Mouse (Mus musculus) forebrain, embryonic 11.5 days (tissue): ENCODE data around the gene Gm17018. TPM values are rescaled to one million over a fixed set of nuclear protein-coding genes. Genes with fewer than 3 reads are reported as not detected.

Experiments used
- ATAC-seq: fragments of 200-750 bp; cut with Nextera tagmentation; replicated peaks from 2 replicates; pipeline ENCODE4 v1.8.0; 2017; ENCODE audit warnings: moderate TSS enrichment; ENCODE audit not compliant: low FRiP score
- DNase-seq: peaks from one replicate; pipeline ENCODE4 v3.0.0-alpha.2; 2017; ENCODE audit warnings: low spot score
- H3K27ac ChIP-seq: fragments of 300-500 bp; sonication (generic); 2 replicates; pipeline ENCODE4 v1.5.1; 2014; ENCODE audit warnings: low read depth, low read length
- H3K27me3 ChIP-seq: fragments of 300-500 bp; sonication (generic); 2 replicates; pipeline ENCODE4 v1.6.1; 2014; ENCODE audit warnings: mild to moderate bottlenecking, low read length, mixed read lengths; ENCODE audit not compliant: control insufficient read depth, insufficient read depth
- H3K36me3 ChIP-seq: fragments of 300-500 bp; sonication (generic); 2 replicates; pipeline ENCODE4 v1.6.1; 2014; ENCODE audit warnings: mild to moderate bottlenecking, low read length, moderate library complexity, mixed read lengths; ENCODE audit not compliant: control insufficient read depth, insufficient read depth
- H3K4me1 ChIP-seq: fragments of 300-500 bp; sonication (generic); replicated peaks from 2 replicates; pipeline ENCODE4 v1.6.1; 2014; ENCODE audit warnings: low read length, mixed read lengths; ENCODE audit not compliant: control insufficient read depth, insufficient read depth
- H3K4me2 ChIP-seq: fragments of 300-500 bp; sonication (generic); 2 replicates; pipeline ENCODE4 v1.6.1; 2014; ENCODE audit warnings: low read depth, mild to moderate bottlenecking, low read length, moderate library complexity, mixed read lengths; ENCODE audit not compliant: severe bottlenecking
- H3K4me3 ChIP-seq: fragments of 300-500 bp; sonication (generic); 2 replicates; pipeline ENCODE4 v1.5.1; 2014; ENCODE audit warnings: low read depth, low read length
- H3K9ac ChIP-seq: fragments of 300-500 bp; sonication (generic); 2 replicates; pipeline ENCODE4 v1.6.1; 2014; ENCODE audit warnings: low read length
- H3K9me3 ChIP-seq: fragments of 300-500 bp; sonication (generic); 2 replicates; pipeline ENCODE4 v1.6.1; 2016; ENCODE audit warnings: low read length, mixed read lengths; ENCODE audit not compliant: control insufficient read depth
- WGBS: fragments of 180-500 bp; shearing (Covaris S2); extraction: QIAGEN DNeasy Blood & Tissue Kit; methylation state at CpG from one replicate; pipeline ENCODE4 v1.1.7; 2014; 5-methylcytosine and 5-hydroxymethylcytosine counted together
- polyA plus RNA-seq: library from polyadenylated mRNA; unstranded; fragments of >200 nt; fragmentation: Nextera tagmentation; extraction: Ambion mirVana; gene quantifications from 2 replicates; pipeline ENCODE4 v1.2.1, GENCODE M21; 2014

Gene Gm17018
- polyA plus RNA-seq, 1 experiment from 2014 or later: 49.7 TPM

DNA sequence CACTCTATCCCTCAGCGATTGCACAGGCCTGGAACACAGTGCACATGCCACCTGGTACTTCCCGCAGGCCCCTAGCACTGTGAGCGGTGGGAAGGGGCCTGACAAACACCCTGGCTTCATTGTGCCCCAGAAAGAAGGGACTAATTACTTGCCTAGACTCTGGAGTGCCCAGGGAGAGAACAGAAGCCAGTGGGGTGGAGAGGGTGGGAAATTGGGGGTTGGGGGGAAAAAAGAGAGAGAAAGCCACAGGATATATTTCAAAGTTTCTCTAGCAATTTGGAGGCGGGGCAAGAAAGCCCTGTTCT lies 55.8 kb downstream of the Gm17018 start:
- H3K4me2 ChIP-seq: peak overlapping the region; percentile 11; the same call in 1 of the 2 replicates
- no peaks in the 10 kb centered on the region for H3K36me3 ChIP-seq
- no peak overlapping the region for H3K4me3 ChIP-seq
- ATAC-seq (peak; percentile 64), DNase-seq (no peak)
- H3K9ac ChIP-seq: peak overlapping the region; percentile 16; the same call in 1 of the 2 replicates
- H3K27me3 ChIP-seq: peaks cover 21% of the 10 kb centered on the region
- WGBS: 23% methylated on average over 4 of the region's 4 CpGs
- no peaks in the 10 kb centered on the region for H3K9me3 ChIP-seq
- H3K4me1 ChIP-seq: peaks cover 22% of the 10 kb centered on the region
- no peak overlapping the region for H3K27ac ChIP-seq

DNA sequence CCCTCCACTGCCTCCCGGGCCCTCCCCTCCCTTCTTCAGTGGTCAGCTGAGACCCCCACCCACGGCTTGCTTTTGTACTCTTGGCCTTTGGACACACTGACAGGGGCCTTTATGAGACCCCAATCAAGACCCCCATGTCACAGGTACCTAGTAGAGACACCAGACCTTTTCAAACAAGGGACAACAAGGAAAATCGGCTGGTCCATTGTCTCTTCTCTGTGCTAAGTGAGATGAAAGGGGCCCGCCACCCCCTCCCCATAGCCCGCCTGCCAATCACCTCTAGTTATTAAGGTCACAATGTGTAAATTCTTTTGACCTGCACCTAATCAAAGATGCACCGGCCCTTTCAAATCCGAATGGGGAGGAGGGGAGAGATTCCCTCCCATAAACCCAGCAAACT lies 56.3 kb downstream of the Gm17018 start:
- H3K27ac ChIP-seq: no peak overlapping the region
- H3K4me2 ChIP-seq: no peak overlapping the region
- no peaks in the 10 kb centered on the region for H3K36me3 ChIP-seq
- peak; percentile 51; the same call in 1 of the 2 replicates for ATAC-seq
- H3K9ac ChIP-seq: no peak overlapping the region; the same call in 1 of the 2 replicates
- peaks cover 22% of the 10 kb centered on the region for H3K4me1 ChIP-seq
- H3K9me3 ChIP-seq: no peaks in the 10 kb centered on the region
- no peak for DNase-seq
- 8% methylated on average over 7 of the region's 7 CpGs for WGBS
- no peak overlapping the region for H3K4me3 ChIP-seq
- H3K27me3 ChIP-seq: peaks cover 17% of the 10 kb centered on the region

DNA sequence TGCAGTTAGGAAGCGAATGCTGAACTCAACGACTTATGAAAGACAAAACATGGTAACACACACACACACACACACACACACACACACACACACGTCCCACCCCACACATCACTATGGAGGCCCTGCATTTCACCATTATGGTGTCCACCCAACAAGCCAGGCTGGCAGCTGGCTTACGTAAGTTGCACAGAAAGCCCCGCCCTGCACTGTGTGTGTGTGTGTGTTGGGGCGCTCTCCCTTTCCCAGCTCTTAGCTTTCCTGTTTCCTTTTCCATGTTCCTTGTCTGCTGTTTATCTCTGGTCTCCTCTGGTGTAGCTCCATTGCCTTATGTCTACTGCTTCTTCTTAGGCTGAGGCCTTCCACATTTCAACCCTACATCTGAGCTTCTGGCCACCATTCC lies 57.8 kb downstream of the Gm17018 start:
- Histone ChIP-seq H3K9me3 (no peaks in the 10 kb centered on the region), H3K4me2 (no peak overlapping the region), H3K27me3 (peaks cover 8% of the 10 kb centered on the region), H3K4me3 (no peak overlapping the region), H3K9ac (no peak overlapping the region), H3K27ac (no peak overlapping the region), H3K4me1 (peaks cover 21% of the 10 kb centered on the region), H3K36me3 (no peaks in the 10 kb centered on the region)
- WGBS: 87% methylated on average over 6 of the region's 6 CpGs
- ATAC-seq: no peak
- no peak for DNase-seq

DNA sequence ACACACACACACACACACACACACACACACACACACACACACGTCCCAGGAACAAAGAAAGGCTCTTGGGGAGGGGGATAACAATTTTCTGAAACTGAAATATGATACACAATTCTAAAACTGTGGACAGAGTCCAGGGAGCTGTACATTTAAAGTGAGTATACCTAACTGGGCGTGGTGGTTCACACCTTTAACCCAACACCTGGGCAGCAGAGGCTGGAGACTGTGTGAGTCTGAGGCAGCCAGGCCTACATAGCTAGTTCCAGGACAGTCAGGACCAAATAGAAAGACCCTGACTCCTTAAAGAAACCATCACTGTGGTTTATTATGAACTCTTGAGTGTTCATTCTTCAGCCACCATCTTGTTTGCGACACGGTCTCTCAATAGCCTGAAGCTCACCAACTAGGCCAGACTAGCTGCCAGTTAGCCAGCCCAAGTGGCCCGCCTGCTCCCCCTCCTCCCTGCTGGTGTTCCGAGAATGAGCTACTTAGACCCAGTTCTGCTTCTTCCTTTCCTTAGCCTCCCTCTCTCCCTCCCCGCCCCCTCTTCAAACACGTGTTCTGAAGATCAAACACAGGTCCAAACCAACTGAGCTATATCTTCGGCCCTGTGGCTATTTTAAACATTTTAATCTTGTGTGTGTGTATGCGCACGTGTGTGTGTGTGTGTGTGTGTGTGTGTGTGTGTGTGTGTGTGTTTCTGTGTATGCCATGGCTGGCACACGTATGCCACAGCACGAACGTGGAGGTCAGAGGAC lies 59.5 kb downstream of the Gm17018 start:
- H3K4me2 ChIP-seq: no peak overlapping the region
- H3K4me3 ChIP-seq: no peak overlapping the region
- no peaks in the 10 kb centered on the region for H3K36me3 ChIP-seq
- ATAC-seq: no peak
- H3K9me3 ChIP-seq: no peaks in the 10 kb centered on the region
- DNase-seq: no peak
- peaks cover 21% of the 10 kb centered on the region for H3K4me1 ChIP-seq
- no peak overlapping the region for H3K27ac ChIP-seq
- 87% methylated on average over 14 of the region's 14 CpGs for WGBS
- H3K9ac ChIP-seq: no peak overlapping the region
- peaks cover 8% of the 10 kb centered on the region for H3K27me3 ChIP-seq

DNA sequence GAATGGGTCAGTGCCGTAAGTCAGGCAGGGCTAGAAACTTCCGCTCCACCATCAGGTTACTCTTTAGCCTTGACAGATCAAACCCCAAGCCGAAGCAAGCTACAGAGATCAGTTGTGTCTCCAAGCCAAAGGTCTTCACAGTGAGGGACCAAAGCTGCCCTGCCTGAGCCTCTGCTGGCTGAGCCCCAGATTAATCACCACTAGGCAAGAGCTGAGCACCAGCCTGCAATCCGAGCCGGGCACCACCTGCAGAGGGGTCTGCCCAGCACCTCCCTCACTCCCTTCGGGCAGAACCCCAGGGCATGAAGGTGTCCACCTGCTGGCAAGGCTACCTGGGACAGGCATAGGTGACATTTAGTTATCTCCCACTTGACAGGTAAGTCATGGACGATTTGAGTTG lies 60.6 kb downstream of the Gm17018 start:
- Histone ChIP-seq H3K27me3 (peaks cover 6% of the 10 kb centered on the region), H3K4me2 (no peak overlapping the region), H3K9me3 (no peaks in the 10 kb centered on the region), H3K27ac (no peak overlapping the region), H3K36me3 (no peaks in the 10 kb centered on the region), H3K4me1 (peaks cover 11% of the 10 kb centered on the region), H3K4me3 (no peak overlapping the region), H3K9ac (no peak overlapping the region)
- no peak for ATAC-seq
- WGBS: 66% methylated on average over 7 of the region's 7 CpGs
- no peak for DNase-seq

DNA sequence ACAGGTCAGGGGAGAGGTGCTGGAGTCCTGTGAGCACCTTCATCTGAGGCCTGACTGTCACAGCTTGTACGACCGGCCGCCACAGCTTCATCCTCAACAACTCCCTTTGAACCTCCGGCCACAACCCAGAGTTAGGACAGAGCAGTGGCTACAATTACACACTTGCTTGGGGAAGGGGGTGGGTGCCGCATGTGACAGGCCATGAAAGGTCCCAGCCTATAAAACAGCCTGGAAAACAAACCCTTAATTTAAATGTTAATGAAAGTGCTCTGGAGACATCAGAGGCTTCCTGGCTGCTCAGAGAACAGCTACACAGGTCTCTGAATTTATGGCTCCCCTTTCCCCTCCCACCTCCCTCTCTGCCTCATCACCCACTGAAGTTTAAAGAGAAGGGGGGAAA lies 61.7 kb downstream of the Gm17018 start:
- H3K4me3 ChIP-seq: no peak overlapping the region
- no peak overlapping the region for H3K27ac ChIP-seq
- no peaks in the 10 kb centered on the region for H3K9me3 ChIP-seq
- no peaks in the 10 kb centered on the region for H3K36me3 ChIP-seq
- H3K4me1 ChIP-seq: peaks cover under 1% of the 10 kb centered on the region; the same call in 1 of the 2 replicates
- 43% methylated on average over 5 of the region's 5 CpGs for WGBS
- peaks cover 5% of the 10 kb centered on the region for H3K27me3 ChIP-seq
- DNase-seq (no peak), ATAC-seq (no peak)
- no peak overlapping the region for H3K9ac ChIP-seq
- H3K4me2 ChIP-seq: no peak overlapping the region

DNA sequence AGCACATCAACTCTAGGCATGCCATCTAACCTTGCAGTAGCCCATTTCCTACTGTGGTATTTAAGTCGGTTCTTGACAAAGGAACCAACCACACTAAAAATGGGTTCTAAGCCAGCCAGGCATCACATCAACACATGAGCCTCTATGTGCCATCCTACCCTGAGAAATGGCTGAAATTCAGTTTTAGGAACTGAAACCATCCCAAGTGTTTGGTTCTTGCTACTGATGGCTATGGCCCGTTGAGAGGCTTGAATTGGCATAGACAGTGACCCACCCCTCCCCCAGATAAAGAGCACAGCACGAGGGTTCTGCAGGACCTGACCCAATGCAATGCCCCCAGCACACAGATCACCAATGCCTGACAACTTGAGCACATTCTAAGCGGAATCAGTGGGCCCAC lies 63.3 kb downstream of the Gm17018 start:
- Histone ChIP-seq H3K4me3 (no peak overlapping the region), H3K27ac (no peak overlapping the region), H3K4me2 (no peak overlapping the region), H3K27me3 (peaks cover 2% of the 10 kb centered on the region; the same call in 1 of the 2 replicates), H3K4me1 (no peaks in the 10 kb centered on the region), H3K36me3 (no peaks in the 10 kb centered on the region), H3K9me3 (no peaks in the 10 kb centered on the region), H3K9ac (no peak overlapping the region)
- DNase-seq (no peak), ATAC-seq (no peak)
- 88% methylated on average over 4 of the region's 4 CpGs for WGBS

DNA sequence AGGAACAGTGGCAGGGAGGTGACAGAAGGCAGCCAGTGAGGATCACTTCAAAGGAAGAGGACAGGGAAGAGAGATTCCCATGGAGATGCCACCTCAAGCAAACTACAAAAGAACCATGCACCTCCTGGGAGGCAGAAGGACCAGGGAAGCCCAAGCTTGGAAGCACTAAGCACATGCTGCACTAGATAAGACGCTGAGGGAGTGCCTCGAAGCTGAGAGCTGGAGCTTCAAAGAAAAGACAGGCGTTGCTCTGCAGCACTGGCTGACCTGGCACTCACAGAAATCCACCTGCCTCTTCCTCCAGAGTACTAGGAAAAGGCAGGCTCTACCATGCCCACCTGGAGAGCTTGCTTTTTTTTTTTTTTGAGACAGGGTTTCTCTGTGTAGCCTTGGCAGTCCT lies 66.6 kb downstream of the Gm17018 start:
- Histone ChIP-seq H3K4me2 (no peak overlapping the region), H3K27ac (no peak overlapping the region), H3K4me1 (no peaks in the 10 kb centered on the region), H3K9ac (no peak overlapping the region), H3K27me3 (no peaks in the 10 kb centered on the region), H3K9me3 (no peaks in the 10 kb centered on the region), H3K4me3 (no peak overlapping the region), H3K36me3 (no peaks in the 10 kb centered on the region)
- no peak for ATAC-seq
- no peak for DNase-seq
- 42% methylated on average over 3 of the region's 3 CpGs for WGBS

DNA sequence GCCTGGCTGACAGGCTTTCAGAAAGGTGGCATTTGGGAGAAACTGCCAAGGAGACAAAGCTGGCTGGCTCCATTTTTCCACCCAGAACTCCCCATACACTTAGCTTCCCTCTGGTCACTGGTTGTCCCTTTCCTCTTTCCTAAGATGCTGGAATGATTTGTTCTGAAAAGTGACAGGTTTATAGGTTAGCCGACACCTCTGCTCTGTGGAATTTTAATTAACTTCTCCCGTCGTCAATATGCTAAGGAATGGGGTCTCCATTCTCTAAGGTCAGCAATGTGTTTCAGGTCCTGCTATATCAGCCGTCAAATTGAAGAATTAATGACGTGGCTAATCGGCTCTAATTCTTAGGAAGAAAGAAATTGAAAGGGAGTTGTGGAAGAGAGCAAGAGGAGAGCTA lies 68.2 kb downstream of the Gm17018 start:
- H3K27me3 ChIP-seq: no peaks in the 10 kb centered on the region

More for the DNA sequence above, 68.2 kb downstream of the Gm17018 start:
- no peak overlapping the region for H3K4me2 ChIP-seq
- no peak for DNase-seq
- no peaks in the 10 kb centered on the region for H3K9me3 ChIP-seq
- no peak overlapping the region for H3K27ac ChIP-seq
- WGBS: 39% methylated on average over 6 of the region's 6 CpGs
- ATAC-seq: no peak
- H3K36me3 ChIP-seq: no peaks in the 10 kb centered on the region
- no peak overlapping the region for H3K4me3 ChIP-seq
- no peak overlapping the region for H3K9ac ChIP-seq
- no peaks in the 10 kb centered on the region for H3K4me1 ChIP-seq
